In the genomic region with DNA sequence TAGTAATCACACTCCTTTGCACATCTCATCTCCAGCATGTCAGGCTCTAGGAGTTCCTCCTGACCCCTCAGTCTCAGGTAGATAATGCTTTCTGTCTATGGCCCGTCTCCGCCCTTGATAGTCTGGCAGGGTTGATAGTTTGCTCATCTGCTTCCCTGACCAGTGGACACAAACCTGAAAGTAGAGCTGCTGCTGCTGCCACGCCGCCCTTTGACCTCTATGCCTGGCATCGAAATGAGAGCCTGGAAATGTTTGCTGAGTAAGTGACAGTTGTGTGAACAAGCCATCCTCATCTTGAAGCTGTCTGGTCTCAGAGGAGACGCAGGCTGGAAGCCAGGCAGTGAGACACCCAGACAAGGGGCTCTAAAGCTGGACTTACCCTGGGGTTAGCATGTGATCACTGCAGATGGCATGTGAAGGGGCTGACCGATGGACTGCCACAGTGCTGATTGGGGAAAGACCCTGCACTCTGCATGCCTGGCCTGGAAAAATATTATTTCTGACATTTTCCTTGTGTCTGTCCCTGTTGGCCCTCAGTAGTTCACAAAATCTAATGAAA, we compare ENCODE assay signal across 17 mouse cellular contexts.
A peak's percentile ranks its signal among the peaks of the same experiment; 100 is the strongest.
DNase-seq lines count a peak whose midpoint lies in the region; ATAC-seq and TF ChIP-seq lines count a peak whose summit lies in the region.
"Had no signal": no experiment of that assay in that cellular context is flagged by ENCODE, and none has a peak within 500 bp of the region (broad histone marks: within the 10 kb centered on the region; RNA-seq: fewer than 3 reads in every experiment).

No protein-coding gene starts in this region.

- no peaks in the 10 kb centered on the region for H3K9me3 ChIP-seq in kidney, embryonic 14.5 days (ENCODE audit: control insufficient read depth, low read length)
- no peaks in the 10 kb centered on the region for H3K9me3 ChIP-seq in liver, postnatal 0 days (ENCODE audit: low read length)
- H3K9me3 ChIP-seq: embryonic facial prominence, embryonic 13.5 days; heart, embryonic 15.5 days; limb, embryonic 15.5 days; neural tube, embryonic 13.5 days had no signal

- H3K4me2 ChIP-seq in kidney, embryonic 14.5 days (replicated peaks; ENCODE audit: low read depth, low read length): no peak overlapping the region
- peak overlapping the region; percentile 35; the same call in 1 of the 2 replicates for H3K4me2 ChIP-seq in liver, postnatal 0 days (ENCODE audit: low read depth, low read length)
- H3K4me2 ChIP-seq: embryonic facial prominence, embryonic 13.5 days; heart, embryonic 15.5 days; limb, embryonic 15.5 days; neural tube, embryonic 13.5 days had no signal

- 48% methylated on average over 7 of the region's 7 CpGs for WGBS in kidney, embryonic 14.5 days
- 64% methylated on average over 7 of the region's 7 CpGs for WGBS in liver, postnatal 0 days (ENCODE audit: insufficient replicate concordance)

- no peaks in the 10 kb centered on the region for H3K27me3 ChIP-seq in kidney, embryonic 14.5 days (ENCODE audit: control insufficient read depth, insufficient read depth, low read length)
- H3K27me3 ChIP-seq in liver, postnatal 0 days (ENCODE audit: insufficient read depth, low read length): no peaks in the 10 kb centered on the region
- H3K27me3 ChIP-seq: embryonic facial prominence, embryonic 13.5 days; heart, embryonic 15.5 days; limb, embryonic 15.5 days; neural tube, embryonic 13.5 days had no signal

- H3K4me1 ChIP-seq in kidney, embryonic 14.5 days (ENCODE audit: control insufficient read depth, insufficient read depth, low read length): peaks cover 12% of the 10 kb centered on the region
- peaks cover 6% of the 10 kb centered on the region; the same call in 1 of the 2 replicates for H3K4me1 ChIP-seq in liver, postnatal 0 days (ENCODE audit: insufficient read depth)
- H3K4me1 ChIP-seq: heart, embryonic 15.5 days had no signal

- no peak overlapping the region for H3K4me3 ChIP-seq in kidney, embryonic 14.5 days (ENCODE audit: low read length)
- H3K4me3 ChIP-seq in liver, postnatal 0 days (ENCODE audit: low read depth, low read length): no peak overlapping the region
- H3K4me3 ChIP-seq: embryonic facial prominence, embryonic 13.5 days; gastrocnemius, adult 2 months; heart, embryonic 15.5 days; limb, embryonic 15.5 days; neural tube, embryonic 13.5 days had no signal

- H3K27ac ChIP-seq in kidney, embryonic 14.5 days (ENCODE audit: low read depth, low read length): no peak overlapping the region
- peak overlapping the region; percentile 39; the same call in 1 of the 2 replicates for H3K27ac ChIP-seq in liver, postnatal 0 days (ENCODE audit: low read depth)
- H3K27ac ChIP-seq: embryonic facial prominence, embryonic 13.5 days; gastrocnemius, adult 2 months; heart, embryonic 15.5 days; limb, embryonic 15.5 days; neural tube, embryonic 13.5 days had no signal

- peak; percentile 49 for DNase-seq in kidney, adult 11 months
- peak; percentile 30 for DNase-seq in lung, postnatal 10 days
- DNase-seq in lung, postnatal 25 days (ENCODE audit: low spot score): no peak
- peak; percentile 40 for DNase-seq in kidney, adult 9 months
- peak; percentile 30 for DNase-seq in liver, postnatal 0 days
- no peak for DNase-seq in cerebellum, postnatal 25 days
- DNase-seq in ovary, adult 18-20 months (ENCODE audit: low spot score): no peak
- DNase-seq: adrenal gland, postnatal 14 days; cerebellum, adult 11-12 months; gastrocnemius, adult 2 months; heart, adult 18-20 months; right cerebral cortex, postnatal 4 days had no signal

- H3K9ac ChIP-seq in kidney, embryonic 14.5 days (ENCODE audit: low read depth, low read length): no peak overlapping the region
- no peak overlapping the region for H3K9ac ChIP-seq in liver, postnatal 0 days (replicated peaks)
- H3K9ac ChIP-seq: embryonic facial prominence, embryonic 13.5 days; heart, embryonic 15.5 days; limb, embryonic 15.5 days; neural tube, embryonic 13.5 days had no signal

- no peaks in the 10 kb centered on the region for H3K36me3 ChIP-seq in kidney, embryonic 14.5 days (ENCODE audit: control insufficient read depth, insufficient read depth, low read length)
- H3K36me3 ChIP-seq in liver, postnatal 0 days (replicated peaks; ENCODE audit: insufficient read depth, low read length): no peaks in the 10 kb centered on the region
- H3K36me3 ChIP-seq: embryonic facial prominence, embryonic 13.5 days; heart, embryonic 15.5 days; limb, embryonic 15.5 days; neural tube, embryonic 13.5 days had no signal

- ATAC-seq in kidney, embryonic 14.5 days (ENCODE audit: low FRiP score, low TSS enrichment): no peak
- peak; percentile 72 for ATAC-seq in liver, postnatal 0 days

- TF ChIP-seq EP300 in liver, postnatal 0 days (IDR thresholded peaks at IDR 0.05; ENCODE audit: low read depth): no peak

- TF ChIP-seq CTCF in liver, postnatal 0 days (IDR thresholded peaks at IDR 0.05; ENCODE audit: low read depth): no peak

Comparison
In these comparisons a context has a peak if more than half of its experiments do, and no peak if none do; other contexts are left out.
1. DNase-seq: peak in kidney, adult 11 months (single experiment), lung, postnatal 10 days (single experiment), kidney, adult 9 months (single experiment) and liver, postnatal 0 days (single experiment); none in lung, postnatal 25 days (single experiment), cerebellum, postnatal 25 days (0 of 2) and ovary, adult 18-20 months (single experiment).